Mouse (Mus musculus): ENCODE data around the gene Tuft1.

- TF ChIP-seq CTCF (IDR thresholded peaks at IDR 0.05) (no peak), EP300 (IDR thresholded peaks at IDR 0.05; ENCODE audit: insufficient read depth, low read depth, low read length) (no peak), POLR2A (IDR thresholded peaks at IDR 0.05; ENCODE audit: insufficient read depth, low read depth, low read length) (no peak)
Measured at GRCm38 (mm10) chr3:94628712-94629111, 30.0 kb downstream of the Tuft1 start.

Data from heart, adult 2 months (tissue).